Mouse (Mus musculus) 416B (cell line): ENCODE data around the gene Med28.

Experiments
- DNase-seq: peaks from one replicate; pipeline ENCODE4 v3.0.0; 2011; ENCODE audit warnings: low read depth

The Med28 gene

GRCm38 (mm10) chr5:45512908-45513307 lies 7.1 kb upstream of the Med28 start:
- DNase-seq = no peak

- DNase-seq = no peak
These were observed 6.5 kb upstream of the Med28 start for GRCm38 (mm10) chr5:45513511-45513910.

GRCm38 (mm10) chr5:45514599-45514998 lies 5.4 kb upstream of the Med28 start:
- no peak for DNase-seq

GRCm38 (mm10) chr5:45515151-45515743 lies 4.8 kb upstream of the Med28 start:
- no peak for DNase-seq

GRCm38 (mm10) chr5:45520809-45521110 lies 731 bp downstream of the Med28 start:
- no peak for DNase-seq

GRCm38 (mm10) chr5:45521601-45522000 lies 1.6 kb downstream of the Med28 start:
- DNase-seq = no peak

- no peak for DNase-seq
These were observed 5.1 kb downstream of the Med28 start for GRCm38 (mm10) chr5:45525101-45525500.

- peak; percentile 11 for DNase-seq
These were observed 6.3 kb downstream of the Med28 start for GRCm38 (mm10) chr5:45526338-45526737.

- peak; percentile 66 for DNase-seq
These were observed 9.7 kb downstream of the Med28 start for GRCm38 (mm10) chr5:45529696-45530095.

GRCm38 (mm10) chr5:45534319-45535098 lies 14.5 kb downstream of the Med28 start:
- DNase-seq = peak; percentile 73

GRCm38 (mm10) chr5:45535177-45535576 lies 15.1 kb downstream of the Med28 start:
- no peak for DNase-seq

- DNase-seq = no peak
These were observed 19.5 kb downstream of the Med28 start for GRCm38 (mm10) chr5:45539502-45539901.

GRCm38 (mm10) chr5:45543374-45543773 lies 23.3 kb downstream of the Med28 start:
- DNase-seq = no peak

GRCm38 (mm10) chr5:45549586-45549985 lies 29.6 kb downstream of the Med28 start:
- DNase-seq = no peak

GRCm38 (mm10) chr5:45564054-45564453 lies 44.0 kb downstream of the Med28 start:
- no peak for DNase-seq

- no peak for DNase-seq
These were observed 45.8 kb downstream of the Med28 start for GRCm38 (mm10) chr5:45565829-45566228.

GRCm38 (mm10) chr5:45572816-45573215 lies 52.8 kb downstream of the Med28 start:
- DNase-seq = no peak

GRCm38 (mm10) chr5:45576716-45577115 lies 56.7 kb downstream of the Med28 start:
- DNase-seq = no peak

- DNase-seq = no peak
These were observed 57.3 kb downstream of the Med28 start for GRCm38 (mm10) chr5:45577376-45577775.
